Mouse (Mus musculus): ENCODE results near the gene Mcam. TPM values are rescaled to one million over a fixed set of nuclear protein-coding genes. Genes with fewer than 3 reads are reported as not detected.
"Not testable (repeated sequence)": the region's sequence is repeated elsewhere in the genome, so short reads cannot be mapped to it uniquely, and the experiment has no call there.

Gene Mcam
- total RNA-seq, 4 experiments from 2014 or later = 15.4 to 33.9 (median 26.2) TPM

GRCm38 (mm10) chr9:44108269-44109055 lies 25.8 kb upstream of the Mcam start:
- no peak for DNase-seq (ENCODE audit: low spot score in 2 of 2)

DNA sequence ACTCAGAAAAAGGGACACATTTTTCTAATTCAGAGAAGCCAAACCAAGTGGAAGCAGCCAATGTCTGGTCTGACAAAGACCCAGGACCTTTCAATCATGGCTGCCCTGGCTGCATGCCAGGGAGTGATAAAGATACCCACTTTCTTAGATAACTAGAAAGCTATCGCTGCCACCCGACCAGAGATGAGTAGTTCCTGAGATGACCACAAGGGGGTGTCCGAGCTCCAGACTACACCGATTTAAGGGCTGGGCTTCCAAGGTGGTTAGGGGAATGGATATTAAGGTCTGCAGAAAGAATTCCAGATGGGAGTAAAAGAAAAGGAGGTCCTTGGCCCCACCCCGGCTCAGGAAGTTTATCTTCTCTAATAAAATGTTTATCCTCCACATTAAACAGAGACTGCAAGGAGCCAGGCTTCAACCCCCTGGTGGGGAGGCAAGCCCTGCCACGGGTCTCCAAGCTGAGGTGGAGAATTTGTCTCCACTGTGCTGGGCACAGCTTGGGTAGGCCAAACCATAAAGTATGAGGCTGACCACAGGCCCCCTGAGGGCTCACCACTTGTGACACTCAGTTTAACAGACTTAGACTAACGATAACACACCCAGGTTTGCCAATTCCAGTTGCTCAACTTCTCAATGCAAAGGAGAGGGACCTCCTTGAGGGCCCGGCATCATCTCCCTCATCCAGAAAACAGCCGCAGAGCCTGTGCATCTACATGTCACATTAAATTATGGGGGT lies 24.7 kb upstream of the Mcam start:
- peak; percentile 60 to 66 for DNase-seq (ENCODE audit: low spot score in 2 of 2)

DNA sequence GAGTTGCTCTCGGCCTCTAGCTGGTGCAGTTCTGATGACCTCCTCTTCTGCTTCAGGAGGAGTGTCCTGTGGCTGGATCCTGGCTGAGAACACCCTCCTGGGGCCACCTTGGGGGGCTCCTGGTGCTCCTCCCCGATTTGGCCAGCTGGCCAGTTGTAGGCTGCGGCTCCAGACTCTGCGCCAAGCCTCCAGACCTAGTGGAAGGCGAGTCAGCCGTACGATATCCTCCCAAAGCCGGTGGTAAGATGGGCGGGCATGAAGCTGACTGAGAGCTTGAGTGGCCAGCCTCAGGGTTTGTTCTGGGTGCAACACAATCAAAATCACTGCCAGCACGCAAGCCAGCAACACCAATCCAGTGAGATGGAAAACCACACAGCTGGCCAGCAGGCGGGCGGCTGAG lies 22.4 kb upstream of the Mcam start:
- DNase-seq (ENCODE audit: low spot score in 2 of 2) = not testable (repeated sequence)

- peak; percentile 91 to 93 for DNase-seq (ENCODE audit: low spot score in 2 of 2)
These were observed 21.0 kb upstream of the Mcam start, which contains the start of the genes Gm49380 and Rnf26 for GRCm38 (mm10) chr9:44113105-44113789. Gene Gm49380 (minus strand): TSS chr9:44113500. Gene Rnf26 (minus strand): TSS chr9:44113517.

- no peak for DNase-seq (ENCODE audit: low spot score in 2 of 2)
These were observed 19.8 kb upstream of the Mcam start for GRCm38 (mm10) chr9:44114453-44114852.

- DNase-seq (ENCODE audit: low spot score in 2 of 2) = no peak
These were observed 18.7 kb upstream of the Mcam start for GRCm38 (mm10) chr9:44115599-44115998.

DNA sequence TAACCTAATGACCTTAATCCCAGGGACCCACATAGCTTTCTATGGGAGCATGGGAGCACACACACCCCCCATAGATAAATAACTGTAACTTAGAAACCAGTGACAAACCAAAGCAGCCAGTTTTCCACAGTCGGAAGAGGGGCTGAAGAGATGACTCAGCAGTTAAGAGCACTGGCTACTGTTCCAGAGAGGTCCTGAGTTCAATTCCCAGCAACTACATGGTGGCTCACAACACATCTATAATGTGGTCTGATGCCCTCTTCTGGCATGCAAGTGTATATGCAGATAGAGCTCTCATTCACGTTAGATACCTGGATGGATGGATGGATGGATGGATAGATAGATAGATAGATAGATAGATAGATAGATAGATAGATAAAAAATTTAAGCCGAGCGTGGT lies 18.1 kb upstream of the Mcam start:
- no peak for DNase-seq (ENCODE audit: low spot score in 2 of 2)

DNA sequence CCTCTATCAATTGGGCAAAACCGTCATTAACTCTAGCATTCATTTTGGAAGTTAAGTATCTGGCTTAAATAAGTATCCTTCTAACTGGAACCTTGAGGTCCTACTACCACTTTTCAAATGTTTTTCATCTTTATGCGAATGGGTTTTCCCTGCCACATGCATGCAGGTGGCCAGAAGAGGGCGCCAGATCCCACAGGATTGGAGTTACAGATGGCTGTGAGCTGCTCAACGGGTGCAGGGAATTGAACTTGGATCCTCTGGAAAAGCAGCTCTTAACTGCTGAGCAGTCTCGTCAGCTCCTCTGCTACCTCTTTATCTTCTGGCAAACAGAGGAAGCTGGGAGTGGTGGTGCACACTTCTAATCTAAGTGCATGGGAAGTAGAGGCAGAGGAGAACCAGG lies 15.3 kb upstream of the Mcam start:
- DNase-seq (ENCODE audit: low spot score in 2 of 2) = no peak

- DNase-seq (ENCODE audit: low spot score in 2 of 2) = no peak
These were observed 14.3 kb upstream of the Mcam start for GRCm38 (mm10) chr9:44119948-44120465.

- no peak for DNase-seq (ENCODE audit: low spot score in 2 of 2)
These were observed 10.0 kb upstream of the Mcam start for GRCm38 (mm10) chr9:44124317-44124716.

- no peak for DNase-seq (ENCODE audit: low spot score in 2 of 2)
These were observed 9.2 kb upstream of the Mcam start for GRCm38 (mm10) chr9:44125026-44125425.

DNA sequence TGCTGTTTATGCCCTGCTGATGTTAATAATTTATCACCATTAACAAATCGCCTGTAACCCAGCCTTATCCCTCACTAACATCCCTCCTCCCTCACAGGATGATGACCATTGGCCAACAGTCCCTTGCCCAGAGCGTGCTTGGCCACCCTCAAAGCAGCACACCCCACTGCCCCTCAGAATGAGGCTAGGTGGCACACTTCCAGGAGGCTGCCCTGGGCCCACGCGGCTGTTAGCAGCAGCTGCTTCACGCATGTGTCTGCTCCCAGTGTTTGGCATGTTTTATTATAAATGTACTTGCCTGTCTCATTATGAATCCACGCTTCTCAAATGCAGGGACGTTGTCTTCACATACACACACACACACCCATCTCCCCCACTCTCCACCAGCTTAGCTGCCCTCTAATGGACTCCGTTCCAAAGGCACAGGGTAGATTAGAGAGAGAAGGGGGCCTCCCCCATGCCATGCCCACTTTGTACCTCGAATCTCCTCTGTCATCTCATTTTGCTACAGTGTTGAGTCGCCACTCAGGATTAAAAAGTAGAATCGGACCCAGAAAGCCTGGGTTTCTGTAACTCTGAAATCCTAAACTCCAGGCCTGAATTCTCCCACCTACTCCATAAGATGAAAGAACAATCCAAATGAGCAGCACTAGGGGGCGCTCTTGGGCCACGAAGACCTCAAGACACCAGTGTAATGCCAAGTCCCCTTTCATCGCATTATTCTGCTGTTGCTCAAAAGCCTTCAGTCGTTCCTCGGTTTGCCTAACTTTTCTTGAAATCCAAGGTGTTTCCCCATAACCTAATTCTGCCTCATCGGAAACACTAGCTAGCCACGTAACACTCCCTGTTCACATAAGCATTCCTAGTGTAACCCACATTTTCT lies 8.5 kb upstream of the Mcam start:
- DNase-seq (ENCODE audit: low spot score in 2 of 2) = peak; percentile 79 to 81

- no peak for DNase-seq (ENCODE audit: low spot score in 2 of 2)
These were observed 7.5 kb upstream of the Mcam start for GRCm38 (mm10) chr9:44126746-44127145.

DNA sequence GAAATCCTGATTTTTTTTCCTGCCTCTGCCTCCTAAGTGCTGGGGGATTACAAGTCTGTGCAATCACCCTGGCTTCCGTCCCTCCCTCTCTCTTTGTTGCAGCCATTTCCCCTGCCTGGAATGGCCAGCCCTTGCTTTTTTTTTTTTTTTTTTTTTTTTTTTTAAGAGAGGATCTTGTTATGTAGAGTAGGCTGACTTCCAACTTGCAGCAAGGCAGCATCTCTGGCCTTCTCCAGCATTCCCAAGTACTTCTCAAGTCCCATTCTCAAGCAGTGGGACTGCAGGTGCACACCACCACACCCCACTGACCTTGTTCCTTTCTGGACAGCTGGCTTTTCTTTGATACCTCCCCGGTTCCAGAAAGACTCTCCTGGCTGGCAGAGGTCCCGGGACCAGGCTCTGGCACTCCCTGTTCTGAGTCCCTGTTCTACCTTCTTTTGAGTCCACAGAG lies 6.9 kb upstream of the Mcam start:
- no peak for DNase-seq (ENCODE audit: low spot score in 2 of 2)

- no peak for DNase-seq (ENCODE audit: low spot score in 2 of 2)
These were observed 4.6 kb upstream of the Mcam start for GRCm38 (mm10) chr9:44129633-44130032.

DNA sequence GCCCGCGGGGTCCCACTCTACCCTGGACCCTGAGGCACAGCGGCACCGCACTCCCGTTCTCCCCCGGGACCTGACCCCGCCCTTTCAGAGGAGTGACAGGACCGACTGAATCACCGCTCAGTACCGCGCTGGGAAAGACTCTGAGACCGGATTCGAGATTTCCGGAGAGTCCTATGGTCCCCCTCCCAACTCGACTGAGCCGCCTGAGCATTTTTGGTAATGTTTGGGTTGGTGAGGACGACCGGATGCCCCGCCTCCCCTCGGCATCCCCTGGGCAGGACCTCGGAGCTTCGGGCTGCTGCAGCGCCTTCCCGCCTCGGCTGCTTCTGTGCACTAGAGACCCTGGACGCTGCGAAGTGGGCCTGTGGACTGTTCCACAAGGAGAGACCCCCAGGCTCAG lies 4.2 kb upstream of the Mcam start:
- peak; percentile 54 to 60 for DNase-seq (ENCODE audit: low spot score in 2 of 2)

DNA sequence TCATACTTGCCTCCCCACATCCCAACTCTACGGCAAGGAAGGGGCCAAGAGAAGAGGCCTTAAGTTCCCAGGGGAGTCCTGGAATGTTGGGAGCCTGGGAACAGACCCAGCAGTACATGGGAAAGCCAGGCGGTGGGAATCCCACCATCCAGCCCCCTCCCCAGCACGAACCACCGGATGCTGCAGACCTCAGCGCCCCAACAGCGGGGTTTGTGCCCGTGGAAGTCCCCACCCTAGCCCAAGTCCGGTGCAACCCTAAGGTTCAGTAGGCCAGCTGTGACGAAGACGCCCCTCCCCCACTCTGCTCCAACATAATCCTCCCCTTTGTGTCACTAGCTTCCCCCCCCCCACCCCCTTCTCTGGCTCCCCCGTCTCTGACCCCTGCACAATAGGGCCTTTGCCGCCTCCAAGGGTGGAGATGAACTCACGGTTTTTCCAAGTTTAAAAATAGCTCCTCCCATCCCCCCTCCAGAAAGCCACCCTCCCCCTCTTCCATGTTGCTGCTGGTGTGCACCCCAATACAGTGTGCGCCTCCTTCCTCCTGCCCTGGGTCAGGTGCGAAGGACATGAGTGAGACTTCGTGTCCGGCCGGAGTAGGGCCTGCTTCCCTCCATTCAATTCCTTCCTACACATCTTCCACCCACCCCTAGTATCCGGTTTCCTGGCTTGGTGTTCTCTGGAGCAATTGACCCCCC lies 3.5 kb upstream of the Mcam start:
- DNase-seq (ENCODE audit: low spot score in 2 of 2) = peak in 1 of 2 experiments; percentile 27

DNA sequence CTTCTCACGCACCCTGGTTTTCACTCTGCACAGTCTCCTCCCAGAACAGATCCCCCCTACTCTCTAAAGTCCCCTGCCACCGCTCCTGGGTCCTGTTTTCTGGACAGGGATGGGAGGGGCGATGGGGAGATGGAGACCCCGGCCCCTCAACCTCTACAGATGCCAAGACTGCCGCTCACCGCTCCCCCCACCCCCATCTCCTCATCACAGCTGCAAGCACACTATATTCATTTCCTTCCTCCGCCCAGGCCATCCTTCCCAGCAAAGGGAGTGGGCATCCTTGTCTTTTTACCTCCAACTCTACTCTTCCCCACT lies 3.0 kb upstream of the Mcam start:
- DNase-seq (ENCODE audit: low spot score in 2 of 2) = no peak

GRCm38 (mm10) chr9:44132200-44132599 lies 2.1 kb upstream of the Mcam start:
- no peak for DNase-seq (ENCODE audit: low spot score in 2 of 2)

- no peak for DNase-seq (ENCODE audit: low spot score in 2 of 2)
These were observed 982 bp upstream of the Mcam start for GRCm38 (mm10) chr9:44133287-44133686.
